8 mouse cellular contexts compared by ENCODE assay signal in the genomic region with DNA sequence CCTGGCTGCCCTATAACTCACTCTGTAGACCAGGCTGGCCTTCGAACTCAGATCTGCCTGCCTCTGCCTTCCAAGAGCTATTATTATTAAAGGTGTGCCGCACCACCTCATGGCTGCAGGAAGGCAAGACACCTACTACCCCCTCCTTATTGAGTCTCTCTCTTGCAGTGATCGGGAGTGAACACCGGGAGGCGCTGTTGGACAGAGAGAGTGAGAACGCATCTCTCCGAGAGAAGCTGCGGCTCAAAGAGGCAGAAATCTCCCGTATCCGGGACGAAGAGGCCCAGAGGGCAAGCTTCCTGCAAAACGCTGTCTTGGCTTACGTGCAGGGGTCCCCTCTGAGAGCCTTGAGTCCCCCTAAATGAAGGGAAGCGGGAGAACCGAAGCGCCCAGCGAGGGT. TPM values are rescaled to one million over a fixed set of nuclear protein-coding genes. Genes with fewer than 3 reads are reported as not detected.
DNase-seq lines count a peak whose midpoint lies in the region; ATAC-seq lines count a peak whose summit lies in the region.

No protein-coding gene starts in this region.

- no peaks in the 10 kb centered on the region for H3K9me3 ChIP-seq in forebrain, embryonic 14.5 days (replicated peaks; ENCODE audit: control insufficient read depth, low read length)
- no peaks in the 10 kb centered on the region for H3K9me3 ChIP-seq in neural tube, embryonic 15.5 days (replicated peaks)

- peak overlapping the region; percentile 64 for H3K4me3 ChIP-seq in forebrain, embryonic 14.5 days (ENCODE audit: low read depth, low read length)
- H3K4me3 ChIP-seq in neural tube, embryonic 15.5 days (replicated peaks), result peak overlapping the region; percentile 63

- intact Hi-C loops in heart, postnatal 14 days (cut with DNase I), result loop anchor here (1.0 to 5.0 kb wide), 3 partner anchors 56 to 321 kb away; no protein-coding TSS in a partner anchor

- H3K27me3 ChIP-seq in forebrain, embryonic 14.5 days (replicated peaks; ENCODE audit: control insufficient read depth, insufficient read depth, low read length), result no peaks in the 10 kb centered on the region
- no peaks in the 10 kb centered on the region; the same call in 1 of the 2 replicates for H3K27me3 ChIP-seq in neural tube, embryonic 15.5 days (replicated peaks)

- H3K27ac ChIP-seq in forebrain, embryonic 14.5 days (ENCODE audit: low read depth, low read length), result no peak overlapping the region
- H3K27ac ChIP-seq in neural tube, embryonic 15.5 days (replicated peaks), result peak overlapping the region; percentile 81

- peaks cover 7% of the 10 kb centered on the region for H3K4me1 ChIP-seq in forebrain, embryonic 14.5 days (ENCODE audit: control insufficient read depth, insufficient read depth, low read length)
- peaks cover 36% of the 10 kb centered on the region for H3K4me1 ChIP-seq in neural tube, embryonic 15.5 days

- H3K9ac ChIP-seq in forebrain, embryonic 14.5 days (ENCODE audit: low read length), result peak overlapping the region; percentile 84
- H3K9ac ChIP-seq in neural tube, embryonic 15.5 days (replicated peaks), result peak overlapping the region; percentile 76

- peaks cover 41% of the 10 kb centered on the region for H3K36me3 ChIP-seq in forebrain, embryonic 14.5 days (ENCODE audit: control insufficient read depth, insufficient read depth, low read length)
- peaks cover 43% of the 10 kb centered on the region for H3K36me3 ChIP-seq in neural tube, embryonic 15.5 days

- 11% methylated on average over 17 of the region's 17 CpGs for WGBS in forebrain, embryonic 14.5 days
- 8% methylated on average over 17 of the region's 17 CpGs for WGBS in large intestine, adult 2 months
- 12% methylated on average over 17 of the region's 17 CpGs for WGBS in neural tube, embryonic 15.5 days

- H3K4me2 ChIP-seq in forebrain, embryonic 14.5 days (ENCODE audit: low read length), result peak overlapping the region; percentile 95
- peak overlapping the region; percentile 89 for H3K4me2 ChIP-seq in neural tube, embryonic 15.5 days

- ATAC-seq in forebrain, embryonic 14.5 days, result peak; percentile 16
- ATAC-seq in neural tube, embryonic 15.5 days (ENCODE audit: low FRiP score), result peak; percentile 36

- peak; percentile 89 to 95 for DNase-seq in CD8-positive naive resting alpha-beta T cell, adult 2 months (ENCODE audit: low read depth in 2 of 2, low spot score in 2 of 2)
- peak; percentile 88 for DNase-seq in c-Kit-positive CD71-positive TER-119-positive erythroid progenitor cells, embryonic 14.5 days (ENCODE audit: low spot score)
- peak; percentile 94 for DNase-seq in forebrain, embryonic 14.5 days (ENCODE audit: low spot score)
- peak; percentile 90 to 95 for DNase-seq in heart, postnatal 14 days
- DNase-seq in large intestine, adult 2 months (ENCODE audit: low read depth, low spot score), result peak; percentile 89
- peak; percentile 91 to 92 for DNase-seq in lung, adult 18-20 months
- peak; percentile 98 for DNase-seq in testis, postnatal 10 days (ENCODE audit: low spot score)

RNA-seq across cellular contexts. Expression of a gene that starts 0.8 kb away (rescaled TPM):
- 110 and 119 TPM in 2 replicates for polyA plus RNA-seq in forebrain, embryonic 14.5 days (2014; fragmentation: Nextera tagmentation; extraction: Ambion mirVana)
- total RNA-seq in heart, postnatal 14 days (2021), result 1 to 10 TPM; 1.3 to 1.6 TPM
- 8.5 and 10.1 TPM in 2 replicates for polyA plus RNA-seq in large intestine, adult 2 months (2012; rRNA removed)
- 459 and 611 TPM in 2 replicates for polyA plus RNA-seq in neural tube, embryonic 15.5 days (2015; fragmentation: Nextera tagmentation; extraction: Ambion mirVana)

RNA-seq across cellular contexts. Expression of a gene that starts 6.6 kb away (rescaled TPM):
- polyA plus RNA-seq in forebrain, embryonic 14.5 days (2014; fragmentation: Nextera tagmentation; extraction: Ambion mirVana), result 11.2 and 13.7 TPM in 2 replicates
- total RNA-seq in heart, postnatal 14 days (2021), result 1 to 10 TPM; 3.1 to 5.8 TPM
- polyA plus RNA-seq in large intestine, adult 2 months (2012; rRNA removed), result 63.8 and 66.5 TPM in 2 replicates
- polyA plus RNA-seq in neural tube, embryonic 15.5 days (2015; fragmentation: Nextera tagmentation; extraction: Ambion mirVana), result 9.4 and 18.9 TPM in 2 replicates

RNA-seq across cellular contexts. Expression of a gene that starts 6.7 kb away (rescaled TPM):
- polyA plus RNA-seq in forebrain, embryonic 14.5 days (2014; fragmentation: Nextera tagmentation; extraction: Ambion mirVana), result 39.0 and 59.5 TPM in 2 replicates
- 10 to 100 TPM in 1 of 2 experiments, 1 to 10 TPM in 1; 9.2 to 10.9 TPM for total RNA-seq in heart, postnatal 14 days (2021)
- polyA plus RNA-seq in large intestine, adult 2 months (2012; rRNA removed), result 21.3 and 34.5 TPM in 2 replicates
- 76.8 and 81.3 TPM in 2 replicates for polyA plus RNA-seq in neural tube, embryonic 15.5 days (2015; fragmentation: Nextera tagmentation; extraction: Ambion mirVana)

RNA-seq across cellular contexts. Expression of a gene that starts 6.9 kb away (rescaled TPM):
- polyA plus RNA-seq in forebrain, embryonic 14.5 days (2014; fragmentation: Nextera tagmentation; extraction: Ambion mirVana), result 108 and 140 TPM in 2 replicates
- 10 to 100 TPM; 35.4 to 36.4 TPM for total RNA-seq in heart, postnatal 14 days (2021)
- 94.1 and 101 TPM in 2 replicates for polyA plus RNA-seq in large intestine, adult 2 months (2012; rRNA removed)
- 108 and 115 TPM in 2 replicates for polyA plus RNA-seq in neural tube, embryonic 15.5 days (2015; fragmentation: Nextera tagmentation; extraction: Ambion mirVana)

RNA-seq across cellular contexts. Expression of a gene that starts 11.5 kb away (rescaled TPM):
- polyA plus RNA-seq in forebrain, embryonic 14.5 days (2014; fragmentation: Nextera tagmentation; extraction: Ambion mirVana), result 0.98 and 1.1 TPM in 2 replicates
- 10 to 100 TPM; 18.6 to 53.1 TPM for total RNA-seq in heart, postnatal 14 days (2021)
- polyA plus RNA-seq in large intestine, adult 2 months (2012; rRNA removed), result 4.4 and 6.9 TPM in 2 replicates
- 0.87 and 10.7 TPM in 2 replicates for polyA plus RNA-seq in neural tube, embryonic 15.5 days (2015; fragmentation: Nextera tagmentation; extraction: Ambion mirVana)

Comparison
In these comparisons a context has a peak if more than half of its experiments do, and no peak if none do; other contexts are left out.
1. RNA of a gene that starts 0.8 kb away (polyA plus RNA-seq): 459 to 611 TPM in neural tube, embryonic 15.5 days and 110 to 119 TPM in forebrain, embryonic 14.5 days; 8.5 to 10.1 TPM in large intestine, adult 2 months; every median in the first group is over 10 times any median in the second.
2. Peak in every context shown above with its lines, with median percentiles within 50 percentile points of each other: DNase-seq.